Mouse (Mus musculus) kidney, postnatal 0 days (tissue): Measurements from ENCODE around the gene Olfr822. TPM values are rescaled to one million over a fixed set of nuclear protein-coding genes. Genes with fewer than 3 reads are reported as not detected.
"Not testable (repeated sequence)": the region's sequence is repeated elsewhere in the genome, so short reads cannot be mapped to it uniquely, and the experiment has no call there.

ENCODE experiments used
- ATAC-seq: fragments of 200-750 bp; cut with Nextera tagmentation; replicated peaks from 2 replicates; pipeline ENCODE4 v1.8.0; 2017; ENCODE audit warnings: low read depth, moderate number of reproducible peaks, moderate TSS enrichment, moderate library complexity; ENCODE audit not compliant: low FRiP score
- DNase-seq: peaks from one replicate; pipeline ENCODE4 v3.0.0-alpha.2; 2016; ENCODE audit warnings: low spot score
- H3K27ac ChIP-seq: fragments of 300-500 bp; sonication (generic); 2 replicates; pipeline ENCODE4 v1.5.1; 2014; ENCODE audit warnings: mild to moderate bottlenecking
- H3K27me3 ChIP-seq: fragments of 300-500 bp; sonication (generic); 2 replicates; pipeline ENCODE4 v1.6.1; 2014; ENCODE audit warnings: low read length, mixed read lengths; ENCODE audit not compliant: insufficient read depth
- H3K36me3 ChIP-seq: fragments of 300-500 bp; sonication (generic); 2 replicates; pipeline ENCODE4 v1.6.1; 2014; ENCODE audit warnings: low read length, mixed read lengths; ENCODE audit not compliant: insufficient read depth
- H3K4me1 ChIP-seq: fragments of 300-500 bp; sonication (generic); replicated peaks from 2 replicates; pipeline ENCODE4 v1.6.1; 2014; ENCODE audit warnings: antibody characterized with exemption, low read length, mixed read lengths; ENCODE audit not compliant: insufficient read depth
- H3K4me2 ChIP-seq: fragments of 300-500 bp; sonication (generic); 2 replicates; pipeline ENCODE4 v1.6.1; 2014; ENCODE audit warnings: mild to moderate bottlenecking, low read length, moderate library complexity, mixed read lengths
- H3K4me3 ChIP-seq: fragments of 300-500 bp; sonication (generic); replicated peaks from 2 replicates; pipeline ENCODE4 v1.5.1; 2014; ENCODE audit warnings: low read depth, low read length
- H3K9ac ChIP-seq: fragments of 300-500 bp; sonication (generic); 2 replicates; pipeline ENCODE4 v1.6.1; 2014; ENCODE audit warnings: low read depth, low read length
- H3K9me3 ChIP-seq: fragments of 300-500 bp; sonication (generic); replicated peaks from 2 replicates; pipeline ENCODE4 v1.6.1; 2016; ENCODE audit warnings: low read length, inconsistent platforms, mixed read lengths
- CTCF ChIP-seq: IDR thresholded peaks from 2 replicates; pipeline ENCODE4 v1.5.1; 2016; ENCODE audit warnings: antibody characterized with exemption, low read depth, mild to moderate bottlenecking, moderate library complexity
- WGBS: fragments of 180-500 bp; shearing (Covaris S2); extraction: QIAGEN DNeasy Blood & Tissue Kit; methylation state at CpG from one replicate; pipeline ENCODE4 v1.1.7; 2014; 5-methylcytosine and 5-hydroxymethylcytosine counted together
- polyA plus RNA-seq: library from polyadenylated mRNA; unstranded; fragments of >200 nt; fragmentation: Nextera tagmentation; extraction: Ambion mirVana; gene quantifications from 2 replicates; pipeline ENCODE4 v1.2.1, GENCODE M21; 2015

The Olfr822 gene
- not detected in 2 replicates for polyA plus RNA-seq

DNA sequence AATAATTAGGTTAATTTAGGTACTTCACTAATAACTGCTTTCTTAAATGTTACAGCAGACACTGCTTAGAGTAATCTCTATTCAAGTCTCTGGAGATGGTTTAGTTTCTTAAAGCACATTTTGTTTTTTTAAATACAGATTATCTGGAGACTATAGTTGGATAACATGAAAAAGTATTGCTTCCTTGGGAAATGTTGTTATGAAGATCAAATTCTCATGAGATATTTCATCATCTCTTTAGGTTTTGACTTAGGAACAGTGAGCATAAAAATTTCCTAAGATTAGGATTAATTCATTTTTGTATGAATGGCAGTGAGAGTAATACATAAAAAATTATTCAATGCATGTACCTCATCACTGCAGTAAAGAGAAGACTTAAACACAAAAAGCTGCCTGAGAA is at the start of gene Olfr822:
TSS of gene Olfr822 (plus strand) at position 301 of the 400 bp plus-strand sequence.
- no peaks in the 10 kb centered on the region for H3K9me3 ChIP-seq
- no peak within 1 kb of the TSS for H3K9ac ChIP-seq
- no peaks in the 10 kb centered on the region for H3K27me3 ChIP-seq
- no peaks in the 10 kb centered on the region for H3K4me1 ChIP-seq
- H3K36me3 ChIP-seq, result no peaks in the 10 kb centered on the region
- no peak within 1 kb of the TSS for H3K27ac ChIP-seq
- no peak within 1 kb of the TSS for H3K4me3 ChIP-seq
- DNase-seq (no peak), ATAC-seq (no peak)
- TF ChIP-seq CTCF, result no peak
- no peak within 1 kb of the TSS for H3K4me2 ChIP-seq

DNA sequence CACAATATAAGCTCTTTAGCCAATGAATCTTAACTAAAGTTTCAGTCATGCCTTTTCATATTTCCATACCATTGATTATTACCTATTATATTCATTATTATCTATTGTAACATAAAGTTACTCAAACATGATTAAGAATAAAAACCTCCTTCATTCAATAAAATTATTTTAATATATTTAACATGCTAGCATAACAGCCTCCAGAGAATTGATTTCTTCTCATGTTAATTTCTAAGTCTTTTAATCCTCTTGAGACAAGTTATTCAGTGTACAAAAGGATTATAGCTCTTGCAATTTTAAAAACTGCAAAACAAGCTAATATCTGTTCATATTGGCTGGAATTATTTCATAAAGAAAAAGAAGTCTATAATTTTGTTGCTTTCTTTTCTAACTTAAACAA is 41.0 kb upstream of the Olfr822 start, which contains the start of gene Olfr821:
TSS of gene Olfr821 (plus strand) at position 301 of the 400 bp plus-strand sequence.
- Histone ChIP-seq H3K4me2 (no peak within 1 kb of the TSS), H3K4me3 (no peak within 1 kb of the TSS), H3K9ac (no peak within 1 kb of the TSS), H3K27me3 (no peaks in the 10 kb centered on the region), H3K27ac (no peak within 1 kb of the TSS), H3K36me3 (no peaks in the 10 kb centered on the region), H3K4me1 (no peaks in the 10 kb centered on the region), H3K9me3 (no peaks in the 10 kb centered on the region)
- DNase-seq (no peak), ATAC-seq (no peak)
- no peak for TF ChIP-seq CTCF

DNA sequence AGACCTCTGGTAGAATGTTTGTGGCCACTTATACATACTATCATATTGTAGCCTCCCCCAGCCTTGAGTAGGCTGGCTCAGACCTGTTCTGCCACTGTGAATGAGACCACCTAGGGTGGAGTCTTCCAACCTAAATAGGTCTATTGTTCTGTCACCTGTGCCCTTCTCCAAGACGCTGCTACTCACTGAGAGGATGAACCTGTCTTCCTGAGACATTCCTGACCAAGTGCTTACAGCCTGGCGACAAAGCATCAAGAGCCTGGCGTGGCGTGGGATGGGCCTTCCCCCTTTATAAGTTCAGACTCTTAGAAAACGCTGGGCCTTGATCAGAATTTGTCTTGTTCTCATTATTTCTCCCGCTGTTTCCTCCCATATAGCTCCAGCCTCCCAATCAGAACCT is 33.9 kb upstream of the Olfr822 start:
- DNase-seq (no peak), ATAC-seq (no peak)
- Histone ChIP-seq H3K36me3 (no peaks in the 10 kb centered on the region), H3K4me2 (no peak overlapping the region), H3K9me3 (no peaks in the 10 kb centered on the region), H3K4me1 (no peaks in the 10 kb centered on the region), H3K9ac (no peak overlapping the region), H3K27ac (no peak overlapping the region), H3K4me3 (no peak overlapping the region), H3K27me3 (no peaks in the 10 kb centered on the region)
- WGBS, result 68% methylated on average over 6 of the region's 6 CpGs
- TF ChIP-seq CTCF, result no peak

DNA sequence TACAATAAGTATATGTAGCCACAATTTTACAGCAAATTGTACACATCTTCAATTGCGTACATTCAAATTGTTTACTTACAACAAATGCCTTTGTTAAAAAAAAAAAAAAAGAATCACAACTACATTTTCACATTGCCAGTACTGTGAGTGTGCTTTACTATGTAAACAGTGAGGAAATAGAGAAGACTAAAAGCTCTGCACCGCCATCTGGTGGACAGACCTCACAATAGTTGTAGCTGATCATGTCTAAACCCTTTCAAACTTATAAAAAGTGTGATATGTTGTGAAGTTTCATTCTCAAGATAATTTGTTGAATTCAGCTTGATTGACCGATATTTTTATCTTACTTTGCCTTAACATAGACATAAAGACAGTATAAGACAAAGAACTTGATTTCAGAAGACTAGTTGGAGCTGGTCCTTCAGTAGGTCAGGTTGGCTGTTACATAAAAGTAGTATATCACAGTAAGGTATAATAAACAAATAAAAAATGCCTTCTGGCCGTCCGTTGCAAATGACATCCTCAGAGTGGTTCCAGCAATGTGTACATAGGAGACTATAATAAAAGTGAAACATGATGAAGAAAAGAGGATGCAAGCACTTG is 21.9 kb downstream of the Olfr822 start:
- Histone ChIP-seq H3K36me3 (no peaks in the 10 kb centered on the region), H3K4me1 (no peaks in the 10 kb centered on the region), H3K4me3 (no peak overlapping the region), H3K9me3 (no peaks in the 10 kb centered on the region), H3K27me3 (no peaks in the 10 kb centered on the region), H3K9ac (no peak overlapping the region), H3K4me2 (no peak overlapping the region), H3K27ac (no peak overlapping the region)
- TF ChIP-seq CTCF, result peak; percentile 75
- WGBS, result 16% methylated on average over 5 of the region's 5 CpGs
- ATAC-seq, result peak; percentile 69; the same call in 1 of the 2 replicates
- DNase-seq, result peak; percentile 74

DNA sequence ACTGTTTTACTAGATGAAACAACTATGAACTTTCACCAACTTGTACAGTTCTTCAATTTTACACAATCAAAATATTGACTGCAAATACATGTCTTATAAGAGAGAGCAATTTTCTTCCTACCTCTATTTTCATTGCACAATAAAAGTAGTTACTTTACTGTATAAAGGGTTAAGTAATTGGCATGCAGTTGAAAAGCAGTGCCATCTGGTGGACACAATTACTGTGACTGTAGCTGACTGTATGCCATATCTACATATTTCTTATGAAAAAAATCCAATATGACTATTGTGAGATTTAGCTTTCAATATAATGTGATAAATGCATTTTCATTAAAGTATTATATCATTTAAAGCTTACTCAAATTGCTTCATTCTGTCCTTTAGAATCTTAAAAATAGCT is 25.1 kb downstream of the Olfr822 start:
- no peaks in the 10 kb centered on the region for H3K4me1 ChIP-seq
- ATAC-seq (no peak), DNase-seq (peak; percentile 16)
- H3K9me3 ChIP-seq, result no peaks in the 10 kb centered on the region
- TF ChIP-seq CTCF, result peak; percentile 68
- H3K9ac ChIP-seq, result no peak overlapping the region
- H3K4me2 ChIP-seq, result no peak overlapping the region
- no peaks in the 10 kb centered on the region for H3K27me3 ChIP-seq
- no peak overlapping the region for H3K4me3 ChIP-seq
- H3K36me3 ChIP-seq, result no peaks in the 10 kb centered on the region
- no peak overlapping the region for H3K27ac ChIP-seq

DNA sequence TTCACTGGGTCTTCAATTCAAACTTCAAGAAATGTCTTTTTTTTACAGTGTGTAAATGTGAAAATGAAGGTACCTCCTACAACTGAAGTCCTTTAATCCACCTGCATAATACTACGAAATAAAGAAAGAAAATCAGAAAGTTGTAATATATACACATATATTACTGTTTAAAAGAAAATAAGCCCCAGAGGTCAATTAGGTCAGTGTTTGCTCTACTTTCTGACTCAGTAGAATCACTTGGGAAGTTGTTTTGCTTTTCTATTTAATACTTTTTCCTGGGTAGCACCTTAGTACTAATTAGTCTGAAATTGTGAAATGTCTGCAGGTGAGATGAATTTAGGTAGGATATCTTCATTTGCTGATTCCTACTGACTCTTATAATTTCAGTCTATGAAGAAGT is 44.3 kb downstream of the Olfr822 start, which contains the start of gene Olfr823:
TSS of gene Olfr823 (minus strand) at position 101 of the 400 bp plus-strand sequence.
- H3K4me3 ChIP-seq, H3K27ac ChIP-seq, ATAC-seq, H3K36me3 ChIP-seq, H3K4me2 ChIP-seq, H3K27me3 ChIP-seq, DNase-seq, H3K9ac ChIP-seq, H3K9me3 ChIP-seq, H3K4me1 ChIP-seq: not testable (repeated sequence)
- WGBS, result 88% methylated on average over 1 of the region's 1 CpGs

DNA sequence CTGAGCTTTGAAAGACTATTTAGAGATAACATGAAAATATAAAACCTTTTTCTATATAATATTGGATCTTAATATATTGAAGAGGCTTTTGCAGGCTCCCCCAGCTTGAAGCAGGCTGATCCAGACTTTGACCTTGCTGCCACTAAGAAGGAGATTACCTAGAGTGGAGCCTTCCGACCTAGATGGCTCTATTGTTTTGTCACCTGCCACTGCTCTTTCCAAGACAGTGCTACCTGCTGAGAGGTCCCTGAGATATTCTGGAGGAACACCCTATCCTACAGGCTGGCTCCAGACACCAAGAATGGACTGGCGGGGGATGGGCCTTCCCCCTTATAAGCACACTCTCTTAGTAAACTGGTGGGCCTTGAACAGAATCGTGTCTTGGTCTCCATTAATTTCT is 45.0 kb downstream of the Olfr822 start:
- H3K27ac ChIP-seq, H3K4me2 ChIP-seq, DNase-seq, H3K9me3 ChIP-seq, H3K4me1 ChIP-seq, H3K27me3 ChIP-seq, H3K36me3 ChIP-seq, H3K9ac ChIP-seq, H3K4me3 ChIP-seq, ATAC-seq: not testable (repeated sequence)
- 72% methylated on average over 3 of the region's 3 CpGs for WGBS

Other genes with a start within 250 kb of the Olfr822 start
- not detected in 2 replicates for gene Olfr812, start 225.1 kb upstream of the Olfr822 start, polyA plus RNA-seq
- gene Olfr813, start 215.8 kb upstream of the Olfr822 start, polyA plus RNA-seq, result not detected in 2 replicates
- gene Olfr814, start 191.4 kb upstream of the Olfr822 start, polyA plus RNA-seq, result not detected in 2 replicates
- gene Olfr815, start 165.3 kb upstream of the Olfr822 start, polyA plus RNA-seq, result not detected in 2 replicates
- not detected in 2 replicates for gene Olfr816, start 155.6 kb upstream of the Olfr822 start, polyA plus RNA-seq
- gene Olfr818, start 122.1 kb upstream of the Olfr822 start, polyA plus RNA-seq, result not detected in 2 replicates
- not detected in 2 replicates for gene Olfr819, start 103.9 kb upstream of the Olfr822 start, polyA plus RNA-seq
- gene Olfr247, start 95.1 kb upstream of the Olfr822 start, polyA plus RNA-seq, result not detected in 2 replicates
- not detected in 2 replicates for gene Gm10310, start 86.1 kb upstream of the Olfr822 start, polyA plus RNA-seq
- not detected in 2 replicates for gene Olfr820, start 58.6 kb upstream of the Olfr822 start, polyA plus RNA-seq
- gene Olfr821, start 40.9 kb upstream of the Olfr822 start, polyA plus RNA-seq, result not detected in 2 replicates
- not detected in 2 replicates for gene Olfr823, start 44.2 kb downstream of the Olfr822 start, polyA plus RNA-seq
- not detected in 2 replicates for gene Olfr824, start 58.8 kb downstream of the Olfr822 start, polyA plus RNA-seq
- gene Olfr825, start 95.6 kb downstream of the Olfr822 start, polyA plus RNA-seq, result not detected in 2 replicates
- not detected in 2 replicates for gene Olfr826, start 113.0 kb downstream of the Olfr822 start, polyA plus RNA-seq
- gene Olfr827, start 143.2 kb downstream of the Olfr822 start, polyA plus RNA-seq, result not detected in 2 replicates
- not detected in 2 replicates for gene Neurod4, start 209.0 kb downstream of the Olfr822 start, polyA plus RNA-seq